Mouse (Mus musculus) right cerebral cortex, postnatal 4 days (tissue): Measurements from ENCODE around the gene Plekho1.
"Not testable (repeated sequence)": the region's sequence is repeated elsewhere in the genome, so short reads cannot be mapped to it uniquely, and the experiment has no call there.

Experiments
- DNase-seq: peaks from one replicate; pipeline ENCODE4 v3.0.0-alpha.2; 2022

Plekho1 gene

DNA sequence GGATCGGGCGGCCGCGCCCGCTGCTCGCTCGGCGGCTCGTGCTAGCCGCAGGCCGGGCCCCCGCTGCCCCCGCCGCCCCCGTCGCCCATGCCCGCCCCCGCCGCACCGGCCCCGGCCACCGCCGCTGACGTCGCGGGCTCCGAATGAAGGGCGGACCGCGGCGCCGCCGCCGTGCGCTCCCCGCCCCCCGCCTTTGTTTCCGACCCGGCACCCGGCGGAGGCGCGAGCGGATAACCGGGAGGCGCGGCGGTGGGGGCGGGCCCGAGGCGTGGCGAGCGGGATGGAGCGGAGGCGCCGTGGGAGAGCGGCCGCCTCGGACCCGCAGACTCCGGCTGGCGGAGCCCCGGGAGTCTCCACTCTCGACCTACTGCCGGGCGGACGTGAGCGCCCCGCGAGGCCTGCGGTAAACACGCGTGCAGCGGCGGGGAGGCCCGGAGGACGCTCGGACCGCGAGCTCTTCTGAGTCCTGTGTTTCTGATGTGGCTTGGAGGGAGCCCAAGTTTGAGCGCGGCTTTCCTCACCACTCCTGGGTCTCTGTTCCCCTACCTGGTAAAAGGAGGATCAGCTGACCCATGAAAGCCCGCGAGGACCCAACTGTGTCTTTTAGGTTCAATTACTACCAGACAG, at the start of gene Plekho1:
TSS of gene Plekho1 (minus strand) at position 200 of the 627 bp plus-strand sequence.
- DNase-seq = peak; percentile 76

DNA sequence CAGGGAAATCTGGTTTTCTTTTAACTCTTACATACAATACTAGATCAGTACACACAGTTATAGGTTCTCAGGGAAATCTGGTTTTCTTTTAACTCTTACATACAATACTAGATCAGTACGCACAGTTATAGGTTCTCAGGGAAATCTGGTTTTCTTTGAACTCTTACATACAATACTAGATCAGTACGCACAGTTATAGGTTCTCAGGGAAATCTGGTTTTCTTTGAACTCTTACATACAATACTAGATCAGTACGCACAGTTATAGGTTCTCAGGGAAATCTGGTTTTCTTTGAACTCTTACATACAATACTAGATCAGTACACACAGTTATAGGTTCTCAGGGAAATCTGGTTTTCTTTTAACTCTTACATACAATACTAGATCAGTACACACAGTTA, 48.8 kb upstream of the Plekho1 start:
- not testable (repeated sequence) for DNase-seq

DNA sequence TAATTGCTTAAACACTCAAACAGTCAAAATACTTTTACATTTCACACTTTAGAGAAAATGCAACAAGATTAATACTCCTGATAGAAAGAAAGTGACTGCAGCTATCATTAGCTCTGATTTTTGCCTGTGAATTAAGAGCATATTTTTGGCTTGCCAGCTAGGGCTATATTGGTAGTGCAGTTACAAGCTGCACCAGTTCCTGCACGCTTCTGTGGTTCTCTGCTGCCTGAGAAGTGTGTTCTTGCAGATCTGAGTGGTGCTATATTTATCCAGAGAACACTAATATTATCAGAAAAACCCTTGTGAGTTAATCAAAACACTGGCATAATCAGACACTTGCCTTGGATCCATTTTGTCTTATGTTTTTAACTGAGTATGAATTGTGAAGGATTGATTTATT, 47.3 kb upstream of the Plekho1 start:
- no peak for DNase-seq

DNA sequence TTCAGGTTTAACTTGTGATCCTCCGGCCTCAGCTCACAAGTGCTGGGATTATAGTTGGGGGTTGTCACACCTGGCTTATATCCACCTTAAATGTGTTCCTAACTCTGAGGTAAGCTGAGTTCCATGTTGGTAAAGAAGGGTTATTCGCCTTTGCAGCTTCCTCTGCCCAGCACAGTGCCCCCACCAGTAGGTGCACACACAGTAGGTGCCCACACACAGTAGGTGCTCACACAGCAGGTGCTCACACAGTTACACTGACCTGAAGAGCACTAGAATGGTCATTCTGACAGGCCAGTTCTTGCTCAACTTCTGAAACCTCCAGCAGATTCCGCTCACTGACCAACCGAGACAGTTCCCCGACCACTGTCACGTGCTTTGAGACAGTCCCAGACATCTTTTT, 45.3 kb upstream of the Plekho1 start:
- DNase-seq = no peak

DNA sequence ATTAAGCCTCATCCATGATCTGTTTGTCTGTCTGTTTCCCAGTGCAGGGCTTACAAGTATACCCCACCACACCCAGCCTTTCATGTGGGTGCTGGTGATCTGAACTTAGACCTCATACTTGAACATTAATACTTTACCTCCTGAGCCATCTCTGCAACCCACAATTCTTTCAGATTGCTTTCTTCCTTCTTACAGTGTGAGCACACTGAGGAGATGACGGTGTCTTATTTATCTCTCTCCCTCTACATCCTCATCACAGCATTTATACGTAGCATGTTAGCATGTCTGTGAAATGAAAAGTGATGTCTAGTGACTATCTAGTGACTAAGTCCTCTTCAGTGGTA, 44.8 kb upstream of the Plekho1 start:
- no peak for DNase-seq

DNA sequence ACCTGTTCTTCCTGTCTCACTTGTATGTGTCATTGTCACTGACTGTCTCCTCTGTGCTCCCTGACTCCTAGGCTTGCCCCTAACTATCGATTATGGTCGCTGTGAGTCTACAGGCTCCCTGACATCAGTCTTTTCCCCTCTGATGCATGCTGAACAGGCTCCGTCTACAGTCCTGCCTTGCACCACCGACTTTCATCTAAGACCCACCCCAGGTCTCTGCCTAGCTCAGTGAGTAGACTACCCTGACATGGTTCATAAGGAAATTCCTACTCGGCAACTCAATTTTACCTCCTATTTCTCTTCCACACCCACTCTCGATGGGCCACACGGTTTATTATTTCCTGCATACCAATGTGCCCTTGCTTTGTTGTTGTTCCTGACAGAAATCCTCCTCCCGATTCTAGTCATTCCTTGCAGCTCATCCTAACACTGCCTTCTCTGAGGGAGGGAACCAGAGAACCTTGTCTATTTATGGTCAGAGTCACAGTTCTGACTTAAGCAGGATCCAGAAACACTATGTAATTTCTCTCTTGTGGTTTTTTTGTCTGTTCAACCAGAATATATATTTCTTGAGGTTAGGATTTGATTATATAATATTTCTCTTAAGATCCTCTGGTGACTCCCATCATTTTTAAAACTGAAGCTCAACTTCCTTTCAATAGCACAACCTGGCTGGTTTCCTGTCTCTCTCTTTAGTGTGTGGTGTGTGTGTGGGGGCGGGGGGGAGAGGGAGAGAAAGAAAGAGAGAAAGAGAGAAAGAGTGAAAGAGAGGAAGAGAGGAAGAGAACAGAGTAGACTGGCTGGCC, 44.3 kb upstream of the Plekho1 start:
- no peak for DNase-seq

DNA sequence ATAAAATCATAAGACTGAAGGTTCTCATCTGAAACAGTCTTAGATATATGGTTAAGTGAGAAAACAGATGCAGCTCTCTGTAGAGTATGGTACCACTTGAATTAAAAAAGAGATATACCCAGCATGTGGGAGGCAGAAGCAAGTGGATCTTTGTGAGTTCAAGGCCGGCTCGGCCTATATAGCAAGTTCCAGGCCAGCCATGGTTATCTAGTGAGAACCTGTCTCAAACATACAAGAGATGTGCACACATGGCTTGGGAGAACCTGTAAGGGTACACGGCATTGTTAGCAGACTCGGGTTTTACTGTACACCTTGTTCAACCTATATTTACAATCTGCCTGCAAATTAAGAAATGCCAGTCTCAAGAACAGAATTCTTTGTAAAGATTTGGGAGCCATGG, 43.0 kb upstream of the Plekho1 start:
- no peak for DNase-seq

DNA sequence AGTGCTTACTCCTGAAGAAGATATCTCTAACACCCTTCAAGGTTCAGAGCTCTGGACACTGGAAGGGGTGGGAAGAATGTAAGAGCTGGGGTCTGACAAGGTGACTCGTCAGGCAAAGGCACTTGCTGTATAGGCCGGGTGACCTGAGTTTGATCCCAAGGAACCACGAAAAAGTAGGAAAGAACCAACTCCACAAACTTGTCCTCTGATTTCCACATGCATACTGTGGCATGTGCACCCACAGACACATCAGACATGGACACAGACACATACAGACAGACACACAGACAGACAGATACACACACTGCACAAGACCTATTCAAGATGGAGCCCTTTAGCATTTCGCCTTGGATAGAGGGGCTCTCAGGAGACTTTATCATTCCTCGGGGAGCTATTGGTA, 42.4 kb upstream of the Plekho1 start:
- DNase-seq = no peak

DNA sequence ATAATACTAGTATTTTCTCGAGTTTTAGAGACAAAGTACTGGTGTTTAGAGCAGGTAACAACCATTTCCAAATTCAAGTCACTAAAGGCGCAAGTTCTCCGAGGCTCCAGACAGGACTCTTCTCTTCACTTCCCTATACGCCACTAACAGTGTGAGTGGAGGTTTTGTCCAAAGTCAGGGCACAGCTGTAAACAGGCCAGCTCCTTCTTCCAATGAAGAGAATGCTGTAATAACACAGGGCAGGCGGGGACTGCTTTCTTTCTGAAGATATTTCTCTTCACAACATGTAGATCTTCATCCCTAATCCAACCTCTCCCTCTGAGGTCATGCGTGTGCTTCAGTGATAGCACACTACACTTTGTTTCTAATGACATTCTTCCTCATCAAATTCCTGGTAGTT, 41.0 kb upstream of the Plekho1 start:
- DNase-seq = no peak

DNA sequence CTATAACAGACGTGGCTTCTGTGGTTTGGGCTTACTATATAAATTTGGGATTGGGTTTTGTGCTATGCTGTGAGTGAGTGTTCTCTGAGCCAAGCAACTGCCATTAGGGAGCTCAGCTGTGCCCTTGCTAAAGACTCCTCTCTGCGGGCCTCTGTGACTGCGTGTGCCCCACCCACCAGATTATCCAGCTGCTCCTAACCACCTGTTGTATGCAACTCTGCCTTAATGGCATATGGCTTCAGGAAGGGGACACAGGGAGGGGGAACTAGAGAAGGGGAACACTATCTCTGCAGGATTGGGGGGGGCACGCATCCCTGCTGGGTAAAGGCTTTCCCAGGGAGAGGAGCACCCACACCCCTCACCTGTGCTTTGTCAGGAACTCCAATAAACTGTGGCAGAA, 37.2 kb upstream of the Plekho1 start:
- DNase-seq = no peak

DNA sequence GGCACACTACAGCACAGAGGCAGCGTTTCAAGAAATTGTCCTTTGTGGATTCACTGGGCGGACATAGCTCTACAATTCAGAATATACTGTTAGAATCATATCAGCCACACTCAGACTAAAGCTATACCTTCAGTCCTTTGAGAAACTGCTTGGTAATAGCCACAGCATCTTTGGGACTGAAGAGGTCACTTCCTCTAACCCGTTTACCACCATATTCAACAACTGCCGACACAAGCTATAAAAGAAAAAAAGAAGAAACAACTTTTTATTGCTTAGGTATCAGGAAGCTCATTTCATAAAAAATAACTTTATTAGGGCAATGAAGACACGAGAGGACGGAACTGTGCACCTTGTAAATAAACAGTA, 36.8 kb upstream of the Plekho1 start:
- no peak for DNase-seq

DNA sequence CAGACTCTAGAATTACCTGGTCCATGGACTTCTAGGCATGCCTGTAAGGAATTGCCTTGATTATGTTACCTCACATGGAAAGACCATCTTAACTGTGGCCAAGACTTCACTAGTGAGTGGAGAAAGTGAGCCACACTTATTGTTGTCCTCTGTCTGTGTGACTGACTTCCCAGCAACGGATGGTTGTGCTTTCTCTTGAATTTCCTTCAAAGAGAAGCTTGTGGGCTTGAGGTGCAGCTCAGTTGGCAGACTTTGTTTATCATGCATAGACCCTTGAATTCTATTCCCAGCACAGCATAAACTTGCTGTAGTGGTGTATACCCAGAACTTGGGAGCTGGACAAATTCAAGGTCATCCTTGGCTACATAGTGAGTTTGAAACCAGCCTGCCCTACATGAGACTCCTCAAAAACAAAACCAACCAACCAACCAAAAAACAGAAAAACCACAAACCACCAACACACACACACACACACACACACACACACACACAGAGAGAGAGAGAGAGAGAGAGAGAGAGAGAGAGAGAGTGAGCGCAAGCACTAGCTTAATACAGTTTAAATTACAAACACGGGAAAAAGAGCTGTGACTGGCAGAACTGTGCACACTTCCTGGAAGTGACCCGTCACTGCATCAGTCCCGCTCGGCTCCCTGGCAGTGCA, 36.3 kb upstream of the Plekho1 start:
- DNase-seq = no peak

DNA sequence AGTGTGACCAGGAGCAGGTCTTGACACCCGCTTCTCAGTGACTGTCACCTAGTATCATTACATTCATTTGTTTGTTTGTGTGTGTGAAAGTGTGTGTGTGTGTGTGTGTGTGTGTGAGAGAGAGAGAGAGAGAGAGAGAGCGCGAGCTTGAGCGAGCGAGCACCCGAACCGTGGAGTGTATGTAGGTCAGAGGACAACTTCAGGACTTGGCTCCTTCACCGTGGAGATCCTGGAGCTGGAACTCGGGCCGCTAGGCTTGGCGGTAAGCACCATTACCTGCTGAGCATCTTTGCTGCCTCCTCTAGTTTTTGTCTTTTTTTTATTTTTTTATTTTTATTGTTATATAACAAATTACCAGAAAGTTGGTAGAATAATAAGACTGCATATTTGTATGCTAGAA, 34.0 kb upstream of the Plekho1 start:
- DNase-seq = no peak

DNA sequence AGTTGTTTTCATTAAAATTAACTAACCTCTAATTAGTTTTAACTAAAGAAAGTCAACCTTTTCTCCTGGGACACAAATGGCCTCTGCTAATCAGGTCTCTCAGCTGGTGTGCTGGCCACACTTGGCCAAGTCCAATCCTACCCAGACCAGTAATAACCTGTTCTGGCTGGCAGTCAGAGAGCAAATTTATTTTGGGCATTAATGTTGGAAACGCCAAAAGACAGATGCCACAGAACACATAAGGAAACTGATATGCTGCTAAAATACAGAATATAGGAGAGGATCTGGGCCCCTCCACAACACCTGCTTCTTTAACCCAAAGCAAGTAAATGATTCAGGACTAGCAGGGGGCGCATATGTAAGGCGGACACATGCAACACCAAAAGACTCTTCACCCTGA, 33.5 kb upstream of the Plekho1 start:
- DNase-seq = no peak

DNA sequence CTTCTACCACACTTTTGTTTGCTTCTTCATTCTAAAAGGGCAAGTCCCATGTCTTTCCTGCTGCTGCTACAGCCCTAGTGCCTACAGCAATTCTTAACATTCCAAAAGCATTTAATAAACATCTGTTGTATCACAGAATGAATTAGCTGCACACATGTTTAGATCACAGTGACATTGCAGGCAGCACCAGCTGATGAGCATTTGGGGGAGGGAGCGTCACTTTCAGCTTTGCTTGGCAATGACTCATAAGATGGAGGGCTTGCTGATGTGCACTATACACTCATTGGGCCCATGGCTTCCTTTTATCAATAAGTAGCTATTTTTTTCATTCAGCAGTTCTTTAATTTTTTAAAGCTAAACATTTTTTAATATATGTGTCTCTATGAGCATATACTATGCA, 32.1 kb upstream of the Plekho1 start:
- DNase-seq = no peak

DNA sequence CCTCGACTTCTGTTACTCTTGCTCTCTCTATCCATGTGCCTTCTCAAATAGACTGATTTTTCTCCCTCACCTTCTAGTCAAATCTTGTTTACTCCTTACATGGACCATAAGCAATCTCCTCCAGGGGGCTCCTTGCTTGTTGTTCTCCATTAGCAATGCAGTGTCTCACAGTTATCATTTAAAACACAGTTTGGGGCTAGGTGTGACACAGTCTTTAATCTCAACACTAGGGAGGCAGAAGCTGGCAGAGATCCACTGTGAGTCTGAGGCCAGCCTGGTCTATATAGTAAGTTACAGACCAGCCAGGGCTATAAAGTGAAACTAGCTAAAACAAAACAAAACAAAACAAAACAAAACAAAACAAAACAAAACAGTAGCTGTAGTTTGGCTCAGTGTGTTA, 31.3 kb upstream of the Plekho1 start:
- no peak for DNase-seq

DNA sequence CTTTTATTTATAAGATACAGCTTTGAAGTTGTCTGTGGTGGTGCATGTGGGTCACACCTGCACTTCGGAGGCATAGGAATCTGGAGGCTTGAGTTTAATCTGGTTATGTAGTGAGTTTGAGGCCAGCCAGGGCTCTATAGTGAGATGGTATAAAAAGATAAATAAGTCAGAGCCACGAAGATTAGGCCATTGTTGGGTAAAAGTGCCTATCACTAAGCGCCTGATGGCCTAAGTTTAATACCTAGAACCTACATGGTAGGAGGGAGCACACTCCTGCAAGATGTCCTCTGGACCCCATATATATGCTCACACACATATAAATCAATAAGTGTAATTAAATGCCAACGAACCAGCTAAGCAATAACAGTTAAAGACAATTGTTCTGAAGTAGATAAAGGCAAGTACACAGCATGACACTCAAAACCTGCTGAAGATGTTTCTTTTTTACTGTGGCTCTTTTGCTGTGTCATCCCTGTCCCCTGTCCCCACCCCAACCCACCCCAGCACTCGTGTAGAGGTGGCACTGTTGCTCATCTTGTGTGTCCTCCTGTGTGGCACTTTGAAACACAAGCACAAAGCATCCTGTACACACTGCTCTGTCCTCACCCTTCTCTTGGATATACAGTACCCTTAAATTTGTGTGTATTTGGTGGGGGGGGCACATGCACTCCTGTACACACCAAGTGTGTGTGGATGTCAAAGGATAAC, 25.8 kb upstream of the Plekho1 start:
- no peak for DNase-seq

DNA sequence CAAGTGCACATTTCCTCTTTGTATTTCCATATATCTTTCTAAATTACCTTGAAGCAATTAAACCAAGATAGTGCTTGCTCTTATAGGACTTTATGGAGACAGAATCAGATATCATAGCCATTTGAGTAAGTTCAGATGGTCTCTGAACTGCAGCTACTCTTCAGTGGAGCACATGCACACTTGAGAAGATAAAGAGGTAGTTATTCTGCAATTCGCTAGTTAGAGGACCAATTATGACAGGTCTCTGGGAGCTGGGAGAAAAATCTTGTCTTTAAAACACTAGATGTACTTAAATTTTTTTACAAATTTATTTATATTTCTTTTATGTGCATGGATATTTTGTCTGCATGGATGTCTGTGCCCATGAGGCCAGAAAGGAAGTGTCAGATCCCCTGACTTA, 24.9 kb upstream of the Plekho1 start:
- no peak for DNase-seq

DNA sequence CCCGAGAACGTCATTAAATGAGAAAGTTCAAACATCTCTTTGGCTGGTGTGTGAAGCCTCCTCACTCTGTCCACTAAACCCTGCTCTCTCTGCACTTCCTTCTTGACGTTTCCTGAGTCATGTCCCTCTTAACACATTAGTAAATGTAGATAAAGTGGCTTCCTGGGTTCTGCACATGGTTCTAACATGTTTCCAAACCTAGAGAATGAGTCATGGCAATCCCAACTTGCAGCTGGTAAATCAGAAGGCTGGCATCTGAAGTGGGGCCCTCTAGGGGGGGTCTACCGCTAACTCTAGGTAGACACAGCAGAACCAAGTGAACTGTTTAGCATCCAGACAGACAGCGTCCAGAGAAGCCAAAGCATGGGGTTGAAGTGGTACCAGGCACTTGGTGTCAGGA, 21.7 kb upstream of the Plekho1 start:
- DNase-seq = no peak

DNA sequence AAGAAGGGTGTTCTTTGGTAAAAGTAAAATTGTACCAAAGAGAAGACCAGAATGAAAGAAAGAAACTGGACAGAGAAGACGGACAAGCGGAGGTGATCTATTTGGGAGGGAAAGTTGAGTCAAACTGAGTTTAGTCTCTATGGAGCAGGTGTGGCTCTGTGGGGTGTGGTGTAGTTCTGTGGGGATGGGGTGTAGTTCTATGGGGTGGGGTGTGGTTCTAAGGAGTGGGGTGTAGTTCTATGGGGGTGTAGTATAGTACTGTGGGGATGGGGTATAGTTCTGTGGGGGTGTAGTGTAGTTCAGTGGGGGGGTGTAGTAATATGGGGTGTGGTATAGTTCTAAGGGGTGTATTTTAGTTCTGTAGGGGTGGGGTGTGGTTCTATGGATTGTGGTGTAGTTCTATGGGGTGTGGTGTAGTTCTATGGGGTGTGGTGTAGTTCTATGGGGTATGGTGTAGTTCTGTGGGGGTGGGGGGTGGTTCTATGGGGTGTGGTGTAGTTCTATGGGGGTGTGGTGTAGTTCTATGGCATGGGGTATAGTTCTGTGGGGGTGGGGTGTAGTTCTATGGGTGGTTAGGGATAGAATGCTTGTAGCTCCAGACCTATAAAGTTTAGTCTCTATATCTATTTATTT, 20.6 kb upstream of the Plekho1 start:
- DNase-seq = no peak

DNA sequence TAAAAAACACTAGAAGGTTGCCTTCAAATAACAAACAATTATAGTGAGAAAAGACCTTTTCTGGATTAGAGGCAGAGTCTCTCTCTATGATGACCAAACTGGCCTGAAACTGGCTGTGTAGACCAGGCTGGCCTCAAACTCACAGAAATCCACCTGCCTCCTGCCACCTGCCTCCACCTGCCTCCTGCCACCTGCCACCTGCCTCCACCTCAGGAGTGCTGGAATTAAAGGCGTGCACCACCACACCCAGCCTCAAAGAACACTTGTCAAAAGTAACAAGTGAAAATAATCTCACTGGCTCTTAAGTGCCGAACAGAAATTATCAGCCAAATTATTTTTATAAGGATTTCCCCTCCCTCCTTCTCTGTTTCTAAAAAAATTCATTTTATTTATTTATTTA, 19.9 kb upstream of the Plekho1 start:
- DNase-seq = no peak

DNA sequence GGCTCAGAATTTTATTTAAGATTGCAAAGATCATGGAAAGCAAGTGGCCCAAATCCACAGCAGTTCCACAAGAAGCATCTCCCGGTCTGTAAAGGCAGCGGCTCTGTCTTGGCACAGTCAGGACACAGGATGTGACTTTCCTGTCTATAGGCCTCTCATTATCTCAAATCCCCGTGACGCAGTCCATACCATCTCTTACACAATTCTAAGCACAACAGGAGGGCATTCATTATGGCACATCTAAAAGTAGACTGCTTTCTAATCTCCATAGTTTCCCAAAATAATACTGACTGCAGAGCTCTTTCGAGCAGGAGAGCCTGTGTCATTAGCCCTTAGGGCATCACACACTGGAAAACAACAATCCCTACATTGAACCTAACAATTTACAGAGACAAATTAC, 17.0 kb upstream of the Plekho1 start:
- no peak for DNase-seq

DNA sequence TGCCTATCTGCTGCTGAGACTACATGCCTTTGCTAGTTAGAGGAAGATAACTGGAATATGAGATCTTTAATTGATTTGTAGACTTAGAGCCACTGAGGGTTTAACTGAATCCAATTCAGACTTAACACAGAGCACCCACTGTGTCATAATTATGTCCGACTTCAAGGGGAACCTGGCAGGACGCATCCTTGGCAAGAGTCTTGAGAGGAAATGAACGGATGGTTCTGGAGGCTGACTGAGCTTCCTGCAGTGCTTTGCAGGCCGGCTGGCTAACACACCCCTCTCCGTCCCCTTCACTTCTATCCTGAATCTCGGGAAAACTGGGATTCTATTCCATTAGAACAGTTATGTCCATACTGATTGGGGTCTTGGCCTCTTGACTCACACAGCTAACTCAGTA, 12.7 kb upstream of the Plekho1 start:
- DNase-seq = no peak
